Mouse (Mus musculus): ENCODE data around the gene Frs3. TPM values are rescaled to one million over a fixed set of nuclear protein-coding genes. Genes with fewer than 3 reads are reported as not detected.

The Frs3 gene
- polyA plus RNA-seq, 1 experiment from 2014 or later, result 22.7 TPM

- Histone ChIP-seq H3K4me2 (replicated peaks) (peak overlapping the region; percentile 84), H3K27ac (no peak overlapping the region), H3K9ac (peak overlapping the region; percentile 54), H3K27me3 (replicated peaks) (peaks cover 5% of the 10 kb centered on the region), H3K4me3 (peak overlapping the region; percentile 35), H3K9me3 (no peaks in the 10 kb centered on the region), H3K4me1 (peaks cover 13% of the 10 kb centered on the region), H3K36me3 (peaks cover 13% of the 10 kb centered on the region)
- 10% methylated on average over 14 of the region's 14 CpGs for WGBS
- ATAC-seq (ENCODE audit: low FRiP score, low read depth), result peak; percentile 57
Observed at GRCm38 (mm10) chr17:47671988-47672310, 16.9 kb upstream of the Frs3 start.

GRCm38 (mm10) chr17:47672311-47673111 lies 16.3 kb upstream of the Frs3 start:
- H3K4me3 ChIP-seq, result peak overlapping the region; percentile 35
- H3K9me3 ChIP-seq, result no peaks in the 10 kb centered on the region
- H3K27ac ChIP-seq, result no peak overlapping the region; the same call in 1 of the 2 replicates
- H3K36me3 ChIP-seq, result peaks cover 15% of the 10 kb centered on the region
- peak; percentile 57 for ATAC-seq (ENCODE audit: low FRiP score, low read depth)
- WGBS, result 3% methylated on average over 68 of the region's 68 CpGs
- peaks cover 5% of the 10 kb centered on the region for H3K27me3 ChIP-seq (replicated peaks)
- peak overlapping the region; percentile 54 for H3K9ac ChIP-seq
- peak overlapping the region; percentile 84 for H3K4me2 ChIP-seq (replicated peaks)
- peaks cover 13% of the 10 kb centered on the region for H3K4me1 ChIP-seq

- Histone ChIP-seq H3K4me3 (no peak overlapping the region), H3K9ac (no peak overlapping the region), H3K9me3 (no peaks in the 10 kb centered on the region), H3K4me2 (replicated peaks) (no peak overlapping the region), H3K36me3 (peaks cover 48% of the 10 kb centered on the region), H3K27ac (no peak overlapping the region), H3K27me3 (replicated peaks) (peaks cover 5% of the 10 kb centered on the region), H3K4me1 (peaks cover 13% of the 10 kb centered on the region)
- 21% methylated on average over 9 of the region's 9 CpGs for WGBS
- ATAC-seq (ENCODE audit: low FRiP score, low read depth), result no peak
Observed at GRCm38 (mm10) chr17:47676581-47676980, 12.2 kb upstream of the Frs3 start.

GRCm38 (mm10) chr17:47678238-47678637 lies 10.6 kb upstream of the Frs3 start:
- Histone ChIP-seq H3K9ac (no peak overlapping the region), H3K4me1 (no peaks in the 10 kb centered on the region; the same call in 1 of the 2 replicates), H3K9me3 (no peaks in the 10 kb centered on the region), H3K4me3 (no peak overlapping the region), H3K36me3 (peaks cover 60% of the 10 kb centered on the region), H3K27me3 (replicated peaks) (peaks cover under 1% of the 10 kb centered on the region; the same call in 1 of the 2 replicates), H3K4me2 (replicated peaks) (no peak overlapping the region), H3K27ac (no peak overlapping the region)
- no peak for ATAC-seq (ENCODE audit: low FRiP score, low read depth)
- WGBS, result 95% methylated on average over 5 of the region's 5 CpGs

- no peaks in the 10 kb centered on the region; the same call in 1 of the 2 replicates for H3K4me1 ChIP-seq
- H3K36me3 ChIP-seq, result peaks cover 64% of the 10 kb centered on the region
- H3K4me3 ChIP-seq, result no peak overlapping the region
- no peak overlapping the region for H3K27ac ChIP-seq
- no peak for ATAC-seq (ENCODE audit: low FRiP score, low read depth)
- H3K27me3 ChIP-seq (replicated peaks), result no peaks in the 10 kb centered on the region
- H3K9ac ChIP-seq, result no peak overlapping the region
- 86% methylated on average over 5 of the region's 5 CpGs for WGBS
- H3K4me2 ChIP-seq (replicated peaks), result no peak overlapping the region
- H3K9me3 ChIP-seq, result no peaks in the 10 kb centered on the region
Observed at GRCm38 (mm10) chr17:47678702-47679101, 10.1 kb upstream of the Frs3 start.

GRCm38 (mm10) chr17:47682836-47683235 lies 6.0 kb upstream of the Frs3 start:
- Histone ChIP-seq H3K4me1 (peaks cover 16% of the 10 kb centered on the region), H3K27me3 (replicated peaks) (no peaks in the 10 kb centered on the region), H3K36me3 (peaks cover 66% of the 10 kb centered on the region), H3K4me2 (replicated peaks) (no peak overlapping the region), H3K9me3 (no peaks in the 10 kb centered on the region), H3K4me3 (no peak overlapping the region), H3K27ac (no peak overlapping the region), H3K9ac (no peak overlapping the region)
- ATAC-seq (ENCODE audit: low FRiP score, low read depth), result no peak
- 88% methylated on average over 4 of the region's 4 CpGs for WGBS

- H3K27ac ChIP-seq, result peak overlapping the region; percentile 77; the same call in 1 of the 2 replicates
- no peaks in the 10 kb centered on the region for H3K9me3 ChIP-seq
- peak; percentile 93 for ATAC-seq (ENCODE audit: low FRiP score, low read depth)
- H3K27me3 ChIP-seq (replicated peaks), result no peaks in the 10 kb centered on the region
- H3K4me1 ChIP-seq, result peaks cover 22% of the 10 kb centered on the region
- peak overlapping the region; percentile 72 for H3K4me3 ChIP-seq
- H3K9ac ChIP-seq, result peak overlapping the region; percentile 84
- peaks cover 22% of the 10 kb centered on the region for H3K36me3 ChIP-seq
- under 1% methylated on average over 70 of the region's 70 CpGs for WGBS
- peak overlapping the region; percentile 86 for H3K4me2 ChIP-seq (replicated peaks)
Observed at GRCm38 (mm10) chr17:47687409-47688343, 1.2 kb upstream of the Frs3 start.

- no peaks in the 10 kb centered on the region for H3K27me3 ChIP-seq (replicated peaks)
- WGBS, result 0% methylated on average over 9 of the region's 9 CpGs
- no peak for ATAC-seq (ENCODE audit: low FRiP score, low read depth)
- peak within 1 kb of the TSS; percentile 77 for H3K27ac ChIP-seq
- peak within 1 kb of the TSS; percentile 86 for H3K4me2 ChIP-seq (replicated peaks)
- H3K9ac ChIP-seq, result peak within 1 kb of the TSS; percentile 84
- peaks cover 16% of the 10 kb centered on the region for H3K36me3 ChIP-seq
- peaks cover 22% of the 10 kb centered on the region for H3K4me1 ChIP-seq
- H3K4me3 ChIP-seq, result peak within 1 kb of the TSS; percentile 72
- no peaks in the 10 kb centered on the region for H3K9me3 ChIP-seq
Observed at GRCm38 (mm10) chr17:47688344-47688607, 554 bp upstream of the Frs3 start, which contains the start of gene Tomm6. Tomm6 (minus strand) TSS chr17:47688386.

- WGBS, result 81% methylated on average over 8 of the region's 8 CpGs
Observed at GRCm38 (mm10) chr17:47689894-47690293, 1.1 kb downstream of the Frs3 start.

GRCm38 (mm10) chr17:47691650-47692049 lies 2.8 kb downstream of the Frs3 start:
- H3K4me2 ChIP-seq (replicated peaks), result no peak overlapping the region

More at GRCm38 (mm10) chr17:47689894-47690293, 1.1 kb downstream of the Frs3 start:
- Histone ChIP-seq H3K27ac (no peak overlapping the region), H3K4me3 (no peak overlapping the region), H3K9ac (no peak overlapping the region), H3K9me3 (no peaks in the 10 kb centered on the region), H3K36me3 (0 out of 2 replicates have a peak, but pooled peaks cover under 1% of the 10 kb centered on the region), H3K27me3 (replicated peaks) (no peaks in the 10 kb centered on the region), H3K4me1 (peaks cover 29% of the 10 kb centered on the region), H3K4me2 (replicated peaks) (peak overlapping the region; percentile 86)
- ATAC-seq (ENCODE audit: low FRiP score, low read depth), result no peak

GRCm38 (mm10) chr17:47693671-47694441 lies 5.0 kb downstream of the Frs3 start:
- H3K27me3 ChIP-seq (replicated peaks), result no peaks in the 10 kb centered on the region
- WGBS, result 32% methylated on average over 13 of the region's 13 CpGs
- no peak for ATAC-seq (ENCODE audit: low FRiP score, low read depth)
- H3K4me1 ChIP-seq, result peaks cover 14% of the 10 kb centered on the region; the same call in 1 of the 2 replicates
- H3K9me3 ChIP-seq, result no peaks in the 10 kb centered on the region
- H3K4me2 ChIP-seq (replicated peaks), result peak overlapping the region; percentile 87
- H3K36me3 ChIP-seq, result no peaks in the 10 kb centered on the region
- H3K9ac ChIP-seq, result peak overlapping the region; percentile 80; the same call in 1 of the 2 replicates
- peak overlapping the region; percentile 73 for H3K4me3 ChIP-seq
- no peak overlapping the region for H3K27ac ChIP-seq

More at GRCm38 (mm10) chr17:47691650-47692049, 2.8 kb downstream of the Frs3 start:
- Histone ChIP-seq H3K36me3 (no peaks in the 10 kb centered on the region), H3K9me3 (no peaks in the 10 kb centered on the region), H3K4me3 (no peak overlapping the region), H3K27me3 (replicated peaks) (no peaks in the 10 kb centered on the region), H3K4me1 (peaks cover 23% of the 10 kb centered on the region), H3K27ac (no peak overlapping the region), H3K9ac (no peak overlapping the region)
- no peak for ATAC-seq (ENCODE audit: low FRiP score, low read depth)
- WGBS, result 94% methylated on average over 3 of the region's 3 CpGs

GRCm38 (mm10) chr17:47694442-47694502 lies 5.4 kb downstream of the Frs3 start, which contains the start of gene Gm21981:
Gm21981 (minus strand) TSS chr17:47694455.
- Histone ChIP-seq H3K27ac (0 out of 2 replicates have a peak within 1 kb of the TSS, but pooled peaks have one; percentile 3), H3K4me3 (peak within 1 kb of the TSS; percentile 73), H3K27me3 (replicated peaks) (no peaks in the 10 kb centered on the region), H3K4me2 (replicated peaks) (peak within 1 kb of the TSS; percentile 87), H3K9me3 (no peaks in the 10 kb centered on the region), H3K9ac (peak within 1 kb of the TSS; percentile 80), H3K36me3 (peaks cover 2% of the 10 kb centered on the region; the same call in 1 of the 2 replicates), H3K4me1 (peaks cover 11% of the 10 kb centered on the region; the same call in 1 of the 2 replicates)
- ATAC-seq (ENCODE audit: low FRiP score, low read depth), result no peak
- 0% methylated on average over 3 of the region's 3 CpGs for WGBS

Data from neural tube, embryonic 12.5 days (tissue).